ENCODE assay signal across 10 mouse cellular contexts in the genomic region with DNA sequence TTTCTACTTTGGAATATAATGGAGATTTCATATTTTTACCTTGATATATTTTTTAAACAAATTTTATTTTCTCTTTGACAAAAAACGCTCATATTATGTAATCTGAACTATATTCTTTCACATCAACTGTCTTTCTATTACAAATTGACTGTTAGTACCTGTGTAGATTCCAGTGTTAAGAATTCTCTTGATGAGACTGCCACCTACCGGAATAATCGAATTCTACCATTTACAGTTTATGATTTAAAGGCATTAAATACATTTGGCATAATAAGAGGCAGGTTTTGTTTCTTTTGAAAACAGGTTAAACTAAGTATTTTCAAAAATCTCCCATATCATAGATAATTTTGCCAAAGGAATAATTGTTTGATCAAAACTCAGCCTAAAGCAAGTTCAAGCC.
A peak's percentile ranks its signal among the peaks of the same experiment; 100 is the strongest.
DNase-seq lines count a peak whose midpoint lies in the region; TF ChIP-seq lines count a peak whose summit lies in the region.
"Had no signal": no experiment of that assay in that cellular context is flagged by ENCODE, and none has a peak within 500 bp of the region (broad histone marks: within the 10 kb centered on the region; RNA-seq: fewer than 3 reads in every experiment).

No protein-coding gene starts in this region.

- no peak overlapping the region for H3K4me3 ChIP-seq in layer of hippocampus, adult 2 months
- H3K4me3 ChIP-seq in thymus, adult 2 months (ENCODE audit: control insufficient read depth, insufficient read depth, low read length): no peak overlapping the region
- H3K4me3 ChIP-seq: liver, embryonic 13.5 days; stomach, embryonic 15.5 days had no signal

- TF ChIP-seq CTCF in layer of hippocampus, adult 2 months (conservative IDR thresholded peaks at IDR 0.05): peak; percentile 87
- no peak for TF ChIP-seq CTCF in thymus, adult 2 months (IDR thresholded peaks at IDR 0.05; ENCODE audit: borderline replicate concordance, control insufficient read depth, extremely low read depth, insufficient read depth, low read length, poor library complexity)

- no peak overlapping the region for H3K27ac ChIP-seq in layer of hippocampus, adult 2 months
- H3K27ac ChIP-seq in thymus, adult 2 months (ENCODE audit: control insufficient read depth, insufficient read depth, low read length): no peak overlapping the region
- H3K27ac ChIP-seq: liver, embryonic 13.5 days; stomach, embryonic 15.5 days had no signal

- WGBS in thymus, adult 2 months: 28% methylated on average over 3 of the region's 3 CpGs

- no peaks in the 10 kb centered on the region for H3K27me3 ChIP-seq in thymus, adult 2 months (ENCODE audit: control insufficient read depth, insufficient read depth, low read length)
- H3K27me3 ChIP-seq: liver, embryonic 13.5 days; stomach, embryonic 15.5 days had no signal

- peak; percentile 28 for DNase-seq in cerebellum, adult 18-20 months
- DNase-seq in cerebellum, adult 11-12 months: no peak
- peak; percentile 34 to 66 for DNase-seq in layer of hippocampus, adult 2 months (ENCODE audit: low spot score in 2 of 2)
- DNase-seq in layer of hippocampus, adult 8-10 months (ENCODE audit: low spot score in 2 of 2): no peak
- peak; percentile 38 for DNase-seq in R1 (ENCODE audit: low read depth, low spot score)
- DNase-seq in lung, postnatal 10 days: peak; percentile 28
- DNase-seq in gastrocnemius, postnatal 4 days (ENCODE audit: low spot score in 2 of 2): no peak
- no peak for DNase-seq in thymus, adult 2 months
- DNase-seq: liver, embryonic 13.5 days had no signal

- H3K36me3 ChIP-seq in thymus, adult 2 months (ENCODE audit: control insufficient read depth, insufficient read depth, low read length): no peaks in the 10 kb centered on the region
- H3K36me3 ChIP-seq: stomach, embryonic 15.5 days had no signal

- no peaks in the 10 kb centered on the region for H3K4me1 ChIP-seq in thymus, adult 2 months (replicated peaks; ENCODE audit: control insufficient read depth, insufficient read depth, low read length)
- H3K4me1 ChIP-seq: stomach, embryonic 15.5 days had no signal

- no peak for TF ChIP-seq POLR2A in thymus, adult 2 months (IDR thresholded peaks at IDR 0.05; ENCODE audit: control insufficient read depth, extremely low read depth, insufficient read depth, low read length, poor library complexity)

Comparison
In these comparisons a context has a peak if more than half of its experiments do, and no peak if none do; other contexts are left out.
1. DNase-seq: peak in cerebellum, adult 18-20 months (2 of 2), layer of hippocampus, adult 2 months (2 of 2), R1 (single experiment) and lung, postnatal 10 days (single experiment); none in cerebellum, adult 11-12 months (single experiment), layer of hippocampus, adult 8-10 months (0 of 2), gastrocnemius, postnatal 4 days (0 of 2) and thymus, adult 2 months (single experiment).